Mouse (Mus musculus) forebrain, embryonic 14.5 days (tissue): Measurements from ENCODE around the gene Wnk2. TPM values are rescaled to one million over a fixed set of nuclear protein-coding genes. Genes with fewer than 3 reads are reported as not detected.
A peak's percentile ranks its signal among the peaks of the same experiment; 100 is the strongest.

Experiments
- ATAC-seq: fragments of 200-750 bp; cut with Nextera tagmentation; 2 replicates; pipeline ENCODE4 v1.8.0; 2017; ENCODE audit warnings: mild to moderate bottlenecking, moderate library complexity
- DNase-seq: peaks from one replicate; pipeline ENCODE4 v3.0.0-alpha.2; 2015; ENCODE audit warnings: low spot score
- H3K27ac ChIP-seq: fragments of 300-500 bp; sonication (generic); 2 replicates; pipeline ENCODE4 v1.5.1; 2014; ENCODE audit warnings: low read depth, mild to moderate bottlenecking, control low read depth, low read length, moderate library complexity
- H3K27me3 ChIP-seq: fragments of 300-500 bp; sonication (generic); replicated peaks from 2 replicates; pipeline ENCODE4 v1.6.1; 2014; ENCODE audit warnings: low read length, control low read depth, mixed read lengths; ENCODE audit not compliant: control insufficient read depth, insufficient read depth
- H3K36me3 ChIP-seq: fragments of 300-500 bp; sonication (generic); 2 replicates; pipeline ENCODE4 v1.6.1; 2014; ENCODE audit warnings: low read length, control low read depth; ENCODE audit not compliant: control insufficient read depth, insufficient read depth
- H3K4me1 ChIP-seq: fragments of 300-500 bp; sonication (generic); 2 replicates; pipeline ENCODE4 v1.6.1; 2014; ENCODE audit warnings: antibody characterized with exemption, low read length, control low read depth; ENCODE audit not compliant: control insufficient read depth, insufficient read depth
- H3K4me2 ChIP-seq: fragments of 300-500 bp; sonication (generic); 2 replicates; pipeline ENCODE4 v1.6.1; 2014; ENCODE audit warnings: mild to moderate bottlenecking, control low read depth, low read length
- H3K4me3 ChIP-seq: fragments of 300-500 bp; sonication (generic); 2 replicates; pipeline ENCODE4 v1.5.1; 2014; ENCODE audit warnings: low read depth, low read length, control low read depth
- H3K9ac ChIP-seq: fragments of 300-500 bp; sonication (generic); 2 replicates; pipeline ENCODE4 v1.6.1; 2014; ENCODE audit warnings: mild to moderate bottlenecking, low read length, control low read depth, moderate library complexity
- H3K9me3 ChIP-seq: fragments of 300-500 bp; sonication (generic); replicated peaks from 2 replicates; pipeline ENCODE4 v1.6.1; 2016; ENCODE audit warnings: low read length, control low read depth, mixed read lengths; ENCODE audit not compliant: control insufficient read depth
- WGBS: fragments of 180-500 bp; shearing (Covaris S2); extraction: QIAGEN DNeasy Blood & Tissue Kit; methylation state at CpG from one replicate; pipeline ENCODE4 v1.1.7; 2014; 5-methylcytosine and 5-hydroxymethylcytosine counted together
- polyA plus RNA-seq: library from polyadenylated mRNA; unstranded; fragments of >200 nt; fragmentation: Nextera tagmentation; extraction: Ambion mirVana; gene quantifications from 2 replicates; pipeline ENCODE4 v1.2.1, GENCODE M21; 2014

Wnk2 gene
- polyA plus RNA-seq, 1 experiment from 2014 or later = 14.9 TPM

DNA sequence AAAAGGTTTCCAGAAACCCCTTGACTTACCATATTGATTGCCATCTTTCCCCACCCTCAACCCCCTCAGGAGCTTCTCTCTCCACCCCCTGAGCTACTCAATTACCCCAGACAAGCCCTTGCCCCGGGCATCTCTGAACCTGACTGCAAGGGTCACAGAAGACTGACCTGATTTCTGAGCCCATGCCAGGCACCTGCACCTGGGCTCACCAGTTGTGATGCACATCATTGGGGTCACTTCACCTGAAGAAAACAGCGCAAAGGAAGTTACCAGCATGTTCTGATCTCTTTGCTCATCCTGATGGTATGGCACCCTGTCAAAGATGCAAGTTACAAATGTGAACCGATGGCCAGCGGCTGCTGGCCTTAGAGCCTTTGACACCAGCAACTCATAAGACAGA, 873 bp upstream of the Wnk2 start:
- Histone ChIP-seq H3K27me3 (no peaks in the 10 kb centered on the region), H3K27ac (no peak overlapping the region), H3K4me3 (no peak overlapping the region), H3K9ac (no peak overlapping the region), H3K4me2 (no peak overlapping the region), H3K36me3 (no peaks in the 10 kb centered on the region), H3K9me3 (no peaks in the 10 kb centered on the region), H3K4me1 (peaks cover 27% of the 10 kb centered on the region)
- ATAC-seq (no peak), DNase-seq (no peak)
- WGBS = 93% methylated on average over 4 of the region's 4 CpGs

- Histone ChIP-seq H3K36me3 (peaks cover 3% of the 10 kb centered on the region; the same call in 1 of the 2 replicates), H3K27ac (peak overlapping the region; percentile 91), H3K9me3 (no peaks in the 10 kb centered on the region), H3K9ac (peak overlapping the region; percentile 97), H3K27me3 (no peaks in the 10 kb centered on the region), H3K4me1 (peaks cover 27% of the 10 kb centered on the region), H3K4me3 (peak overlapping the region; percentile 97), H3K4me2 (peak overlapping the region; percentile 93)
- DNase-seq = peak; percentile 69
- under 1% methylated on average over 81 of the region's 98 CpGs for WGBS
- ATAC-seq = peak; percentile 82
Observed at GRCm38 (mm10) chr13:49147007-49147857, 582 bp downstream of the Wnk2 start.

GRCm38 (mm10) chr13:49146698-49147006, 1.2 kb downstream of the Wnk2 start:
- peak; percentile 26 for DNase-seq
- Histone ChIP-seq H3K36me3 (peaks cover 3% of the 10 kb centered on the region; the same call in 1 of the 2 replicates), H3K4me3 (peak overlapping the region; percentile 97), H3K4me1 (peaks cover 27% of the 10 kb centered on the region), H3K9me3 (no peaks in the 10 kb centered on the region), H3K27me3 (no peaks in the 10 kb centered on the region), H3K9ac (peak overlapping the region; percentile 97), H3K27ac (peak overlapping the region; percentile 91; the same call in 1 of the 2 replicates), H3K4me2 (peak overlapping the region; percentile 93)
- WGBS = 1% methylated on average over 42 of the region's 44 CpGs
- peak; percentile 13; the same call in 1 of the 2 replicates for ATAC-seq

GRCm38 (mm10) chr13:49146040-49146697, 1.6 kb downstream of the Wnk2 start:
- WGBS = 24% methylated on average over 17 of the region's 17 CpGs
- Histone ChIP-seq H3K4me3 (peak overlapping the region; percentile 97), H3K27ac (no peak overlapping the region; the same call in 1 of the 2 replicates), H3K4me1 (peaks cover 27% of the 10 kb centered on the region), H3K27me3 (no peaks in the 10 kb centered on the region), H3K4me2 (peak overlapping the region; percentile 93), H3K9ac (peak overlapping the region; percentile 97), H3K9me3 (no peaks in the 10 kb centered on the region), H3K36me3 (peaks cover 3% of the 10 kb centered on the region; the same call in 1 of the 2 replicates)
- DNase-seq = peak; percentile 39
- ATAC-seq = no peak

GRCm38 (mm10) chr13:49145396-49145795, 2.4 kb downstream of the Wnk2 start:
- Histone ChIP-seq H3K9me3 (no peaks in the 10 kb centered on the region), H3K9ac (peak overlapping the region; percentile 97), H3K4me1 (peaks cover 31% of the 10 kb centered on the region), H3K27me3 (no peaks in the 10 kb centered on the region), H3K36me3 (peaks cover 3% of the 10 kb centered on the region; the same call in 1 of the 2 replicates), H3K4me3 (peak overlapping the region; percentile 97), H3K4me2 (peak overlapping the region; percentile 93), H3K27ac (no peak overlapping the region)
- DNase-seq (no peak), ATAC-seq (no peak)
- 47% methylated on average over 7 of the region's 7 CpGs for WGBS

- Histone ChIP-seq H3K4me2 (peak overlapping the region; percentile 93), H3K9ac (no peak overlapping the region; the same call in 1 of the 2 replicates), H3K27me3 (no peaks in the 10 kb centered on the region), H3K9me3 (no peaks in the 10 kb centered on the region), H3K27ac (no peak overlapping the region), H3K4me3 (no peak overlapping the region; the same call in 1 of the 2 replicates), H3K36me3 (peaks cover 7% of the 10 kb centered on the region; the same call in 1 of the 2 replicates), H3K4me1 (peaks cover 31% of the 10 kb centered on the region)
- 32% methylated on average over 6 of the region's 6 CpGs for WGBS
- peak; percentile 31 for DNase-seq
- ATAC-seq = no peak
Observed at GRCm38 (mm10) chr13:49144451-49144850, 3.4 kb downstream of the Wnk2 start.

DNA sequence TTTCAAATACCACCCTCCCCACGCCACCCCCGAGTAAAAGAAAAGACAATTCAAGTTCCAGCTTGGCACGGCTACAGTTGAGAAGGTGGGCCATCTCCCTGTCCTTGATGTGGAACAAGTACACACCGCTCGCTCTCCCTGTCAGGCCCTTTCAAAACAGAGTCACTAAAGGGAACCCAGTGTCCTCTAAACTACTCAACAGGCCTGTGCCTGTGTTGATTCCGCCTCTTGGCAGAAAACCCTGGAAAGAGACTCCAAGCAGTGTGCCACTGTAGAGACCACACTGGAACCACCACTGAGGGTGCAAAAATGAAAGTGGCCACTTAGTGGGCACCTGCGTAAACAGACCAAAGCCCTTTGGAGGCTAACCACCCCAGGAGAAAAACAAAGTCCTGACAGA, 4.5 kb downstream of the Wnk2 start:
- ATAC-seq (no peak), DNase-seq (no peak)
- H3K4me1 ChIP-seq = peaks cover 31% of the 10 kb centered on the region
- H3K36me3 ChIP-seq = peaks cover 12% of the 10 kb centered on the region; the same call in 1 of the 2 replicates
- H3K4me2 ChIP-seq = no peak overlapping the region
- H3K4me3 ChIP-seq = no peak overlapping the region
- no peak overlapping the region for H3K9ac ChIP-seq
- no peak overlapping the region for H3K27ac ChIP-seq
- 91% methylated on average over 7 of the region's 7 CpGs for WGBS
- H3K9me3 ChIP-seq = no peaks in the 10 kb centered on the region
- H3K27me3 ChIP-seq = no peaks in the 10 kb centered on the region

DNA sequence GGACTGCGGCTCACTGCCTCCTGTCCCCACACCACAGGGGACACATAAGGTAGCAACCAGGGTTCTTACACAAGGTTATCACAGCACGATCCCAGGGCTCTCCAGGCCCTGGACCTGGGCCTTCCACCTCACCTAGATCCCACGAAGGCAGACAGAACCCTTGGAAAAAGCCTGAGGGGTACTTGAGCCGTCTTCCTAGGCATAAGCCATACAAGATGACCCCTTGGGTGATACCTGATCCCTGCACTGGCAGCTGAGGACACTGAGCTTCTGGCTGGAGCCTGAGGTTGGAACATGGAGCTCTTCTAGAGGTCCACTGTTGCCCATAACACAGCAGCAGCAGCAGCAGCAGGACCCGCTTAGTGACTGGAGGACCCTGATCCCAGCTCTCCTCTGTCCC, 5.4 kb downstream of the Wnk2 start:
- 88% methylated on average over 5 of the region's 5 CpGs for WGBS
- ATAC-seq (no peak), DNase-seq (no peak)
- Histone ChIP-seq H3K9me3 (no peaks in the 10 kb centered on the region), H3K27ac (no peak overlapping the region), H3K36me3 (peaks cover 12% of the 10 kb centered on the region; the same call in 1 of the 2 replicates), H3K9ac (no peak overlapping the region), H3K4me1 (peaks cover 29% of the 10 kb centered on the region), H3K27me3 (no peaks in the 10 kb centered on the region), H3K4me3 (no peak overlapping the region), H3K4me2 (no peak overlapping the region)
